Mouse (Mus musculus) liver, postnatal 0 days (tissue): ENCODE measurements around the gene Arl13b.

Experiments used
- CTCF ChIP-seq: sonication (generic); IDR thresholded peaks from 2 replicates; pipeline ENCODE4 v1.5.1; 2016; ENCODE audit warnings: antibody characterized with exemption, low read depth
- EP300 ChIP-seq: IDR thresholded peaks from 2 replicates; pipeline ENCODE4 v1.6.1; 2016; ENCODE audit warnings: antibody characterized with exemption, low read depth, mild to moderate bottlenecking

DNA sequence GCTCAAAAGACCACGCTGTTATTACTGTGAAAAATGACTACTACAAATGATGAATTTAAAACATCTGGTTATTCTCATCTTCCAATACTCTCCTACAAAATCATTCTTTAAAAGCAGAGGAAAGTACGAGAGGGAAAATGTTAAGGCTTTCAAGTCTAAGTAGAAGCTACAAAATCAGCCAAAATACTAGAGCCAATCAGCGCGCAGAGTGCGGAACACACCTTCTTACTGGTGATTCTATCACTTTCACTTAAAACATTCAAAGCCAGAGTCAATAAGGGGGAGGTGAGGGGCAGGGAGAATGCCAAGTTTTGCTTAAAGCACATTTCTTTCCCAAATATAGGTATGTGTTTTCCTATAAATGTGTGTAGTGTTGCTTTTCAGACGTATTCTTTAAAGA is 1.5 kb downstream of the Arl13b start:
- no peak for TF ChIP-seq EP300
- no peak for TF ChIP-seq CTCF
